Mouse (Mus musculus) kidney, adult 2 months (tissue): ENCODE measurements around the gene Tmem106b.

ENCODE experiments used
- CTCF ChIP-seq: fragments of 200-500 bp; conservative IDR thresholded peaks from 2 replicates; pipeline ENCODE4 v1.5.1; 2011; ENCODE audit warnings: low read depth, mild to moderate bottlenecking, control low read depth, low read length, moderate library complexity, mixed read lengths; ENCODE audit not compliant: insufficient read depth, insufficient read length
- POLR2A ChIP-seq: fragments of 200-500 bp; IDR thresholded peaks from one replicate; pipeline ENCODE4 v1.6.1; 2011; ENCODE audit warnings: low read depth, low read length, control low read depth

DNA sequence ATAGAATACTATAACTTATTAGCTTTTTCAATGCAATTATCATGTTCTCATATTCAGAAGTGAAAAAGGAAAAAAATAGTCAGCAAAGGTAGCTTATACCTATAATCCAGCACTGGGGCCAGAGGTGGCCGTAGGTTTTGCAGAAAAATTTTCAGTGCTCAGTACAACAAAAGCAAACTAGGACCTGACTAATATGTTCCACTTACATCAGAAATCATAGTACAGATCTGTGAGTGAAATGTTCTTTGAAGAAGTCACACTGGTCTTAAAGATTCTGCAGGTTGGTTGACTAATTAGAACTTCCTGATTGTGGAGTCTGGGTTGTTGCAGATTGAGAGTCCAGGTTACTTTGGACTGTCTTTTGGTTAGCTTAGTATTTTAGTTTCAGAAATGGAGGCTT, 67.7 kb downstream of the Tmem106b start:
- TF ChIP-seq POLR2A (no peak), CTCF (no peak)
